Mouse (Mus musculus) forebrain, embryonic 14.5 days (tissue): ENCODE results near the gene Lrp1. TPM values are rescaled to one million over a fixed set of nuclear protein-coding genes. Genes with fewer than 3 reads are reported as not detected.

Experiments used
- ATAC-seq: fragments of 200-750 bp; cut with Nextera tagmentation; 2 replicates; pipeline ENCODE4 v1.8.0; 2017; ENCODE audit warnings: mild to moderate bottlenecking, moderate library complexity
- DNase-seq: peaks from one replicate; pipeline ENCODE4 v3.0.0-alpha.2; 2015; ENCODE audit warnings: low spot score
- H3K27ac ChIP-seq: fragments of 300-500 bp; sonication (generic); 2 replicates; pipeline ENCODE4 v1.5.1; 2014; ENCODE audit warnings: low read depth, mild to moderate bottlenecking, control low read depth, low read length, moderate library complexity
- H3K27me3 ChIP-seq: fragments of 300-500 bp; sonication (generic); replicated peaks from 2 replicates; pipeline ENCODE4 v1.6.1; 2014; ENCODE audit warnings: low read length, control low read depth, mixed read lengths; ENCODE audit not compliant: control insufficient read depth, insufficient read depth
- H3K36me3 ChIP-seq: fragments of 300-500 bp; sonication (generic); 2 replicates; pipeline ENCODE4 v1.6.1; 2014; ENCODE audit warnings: low read length, control low read depth; ENCODE audit not compliant: control insufficient read depth, insufficient read depth
- H3K4me1 ChIP-seq: fragments of 300-500 bp; sonication (generic); 2 replicates; pipeline ENCODE4 v1.6.1; 2014; ENCODE audit warnings: antibody characterized with exemption, low read length, control low read depth; ENCODE audit not compliant: control insufficient read depth, insufficient read depth
- H3K4me2 ChIP-seq: fragments of 300-500 bp; sonication (generic); 2 replicates; pipeline ENCODE4 v1.6.1; 2014; ENCODE audit warnings: mild to moderate bottlenecking, control low read depth, low read length
- H3K4me3 ChIP-seq: fragments of 300-500 bp; sonication (generic); 2 replicates; pipeline ENCODE4 v1.5.1; 2014; ENCODE audit warnings: low read depth, low read length, control low read depth
- H3K9ac ChIP-seq: fragments of 300-500 bp; sonication (generic); 2 replicates; pipeline ENCODE4 v1.6.1; 2014; ENCODE audit warnings: mild to moderate bottlenecking, low read length, control low read depth, moderate library complexity
- H3K9me3 ChIP-seq: fragments of 300-500 bp; sonication (generic); replicated peaks from 2 replicates; pipeline ENCODE4 v1.6.1; 2016; ENCODE audit warnings: low read length, control low read depth, mixed read lengths; ENCODE audit not compliant: control insufficient read depth
- WGBS: fragments of 180-500 bp; shearing (Covaris S2); extraction: QIAGEN DNeasy Blood & Tissue Kit; methylation state at CpG from one replicate; pipeline ENCODE4 v1.1.7; 2014; 5-methylcytosine and 5-hydroxymethylcytosine counted together
- polyA plus RNA-seq: library from polyadenylated mRNA; unstranded; fragments of >200 nt; fragmentation: Nextera tagmentation; extraction: Ambion mirVana; gene quantifications from 2 replicates; pipeline ENCODE4 v1.2.1, GENCODE M21; 2014

Gene Lrp1
- polyA plus RNA-seq, 1 experiment from 2014 or later = 60.2 TPM

DNA sequence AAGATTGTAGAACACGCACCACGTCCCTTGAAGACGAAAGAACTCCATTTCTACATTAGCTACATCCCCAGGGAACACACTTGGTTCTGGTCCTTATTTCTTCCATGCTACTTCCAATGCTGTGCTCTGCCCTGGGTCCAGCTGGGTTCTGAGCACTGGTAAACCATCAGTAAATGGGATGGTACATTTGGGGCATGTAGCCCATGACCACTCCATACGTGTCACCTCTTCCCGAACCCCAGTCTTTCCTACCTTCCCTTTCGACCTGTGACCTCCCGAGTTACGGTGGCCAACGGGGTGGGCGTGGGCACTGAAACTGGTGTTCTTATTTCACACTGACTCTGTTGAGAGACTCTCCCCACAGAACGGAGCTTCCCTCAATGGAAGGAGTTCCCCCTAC lies 21.7 kb downstream of the Lrp1 start:
- Histone ChIP-seq H3K9me3 (no peaks in the 10 kb centered on the region), H3K36me3 (peaks cover 67% of the 10 kb centered on the region), H3K9ac (no peak overlapping the region), H3K4me1 (peaks cover 4% of the 10 kb centered on the region; the same call in 1 of the 2 replicates), H3K27ac (no peak overlapping the region), H3K27me3 (no peaks in the 10 kb centered on the region), H3K4me2 (no peak overlapping the region), H3K4me3 (no peak overlapping the region)
- ATAC-seq = no peak
- DNase-seq = no peak
- 89% methylated on average over 11 of the region's 11 CpGs for WGBS

DNA sequence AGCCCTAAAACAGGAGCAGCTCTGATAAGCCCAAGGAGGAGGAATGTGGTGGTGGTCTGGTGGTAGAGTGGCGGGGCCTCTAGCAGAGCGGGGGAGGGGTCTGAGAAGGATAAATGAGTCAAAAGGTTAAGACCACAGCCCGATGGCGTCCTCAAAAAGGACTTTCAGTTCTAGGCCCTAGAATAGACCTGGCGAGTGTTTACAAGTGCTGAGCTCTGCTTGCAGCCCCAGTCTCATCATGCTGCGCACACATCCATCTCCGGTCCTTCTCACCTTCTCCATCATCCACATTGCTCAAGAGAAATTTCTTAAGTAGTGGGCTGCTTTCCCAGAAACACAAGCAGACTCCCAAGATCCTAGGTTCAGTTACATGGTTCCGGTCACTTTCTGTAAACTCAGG lies 22.3 kb downstream of the Lrp1 start:
- WGBS = 73% methylated on average over 8 of the region's 8 CpGs
- H3K27ac ChIP-seq = no peak overlapping the region
- peaks cover 67% of the 10 kb centered on the region for H3K36me3 ChIP-seq
- no peaks in the 10 kb centered on the region for H3K9me3 ChIP-seq
- DNase-seq (no peak), ATAC-seq (no peak)
- no peak overlapping the region for H3K4me3 ChIP-seq
- H3K27me3 ChIP-seq = no peaks in the 10 kb centered on the region
- no peak overlapping the region for H3K9ac ChIP-seq
- H3K4me2 ChIP-seq = no peak overlapping the region
- H3K4me1 ChIP-seq = peaks cover 4% of the 10 kb centered on the region; the same call in 1 of the 2 replicates

DNA sequence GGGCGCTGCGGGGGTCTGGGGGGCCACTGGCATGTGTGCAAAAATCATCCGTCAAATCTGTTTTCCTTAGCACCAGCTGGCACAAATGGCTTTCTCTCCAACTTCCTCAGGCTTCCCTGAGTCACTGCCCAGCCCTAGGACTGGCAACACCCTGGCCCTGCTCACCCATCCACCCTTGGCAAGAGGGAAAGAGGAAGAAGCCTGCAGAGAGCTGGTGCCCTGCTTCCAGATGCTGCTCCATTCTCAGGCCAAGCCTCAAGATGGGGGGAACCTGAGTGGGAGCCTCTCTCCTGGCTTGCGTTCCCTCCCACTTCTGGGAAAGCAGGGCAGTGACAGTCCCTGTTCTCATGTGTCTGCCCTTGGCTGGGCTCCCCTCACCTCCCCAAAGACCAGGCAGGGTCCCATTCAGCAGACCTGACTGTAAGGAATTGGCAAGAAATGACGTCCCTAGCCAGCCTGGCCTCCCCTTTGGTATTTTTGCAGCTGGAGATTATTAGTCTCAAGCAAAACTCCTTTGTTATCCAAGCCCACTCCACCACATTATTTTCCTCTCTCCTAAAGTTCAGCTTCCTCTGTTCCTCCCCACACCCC lies 23.5 kb downstream of the Lrp1 start:
- DNase-seq (no peak), ATAC-seq (no peak)
- H3K4me3 ChIP-seq = no peak overlapping the region
- H3K9me3 ChIP-seq = no peaks in the 10 kb centered on the region
- H3K36me3 ChIP-seq = peaks cover 67% of the 10 kb centered on the region
- 81% methylated on average over 5 of the region's 5 CpGs for WGBS
- no peak overlapping the region for H3K4me2 ChIP-seq
- H3K27ac ChIP-seq = no peak overlapping the region
- peaks cover 4% of the 10 kb centered on the region; the same call in 1 of the 2 replicates for H3K4me1 ChIP-seq
- no peak overlapping the region for H3K9ac ChIP-seq
- no peaks in the 10 kb centered on the region for H3K27me3 ChIP-seq

DNA sequence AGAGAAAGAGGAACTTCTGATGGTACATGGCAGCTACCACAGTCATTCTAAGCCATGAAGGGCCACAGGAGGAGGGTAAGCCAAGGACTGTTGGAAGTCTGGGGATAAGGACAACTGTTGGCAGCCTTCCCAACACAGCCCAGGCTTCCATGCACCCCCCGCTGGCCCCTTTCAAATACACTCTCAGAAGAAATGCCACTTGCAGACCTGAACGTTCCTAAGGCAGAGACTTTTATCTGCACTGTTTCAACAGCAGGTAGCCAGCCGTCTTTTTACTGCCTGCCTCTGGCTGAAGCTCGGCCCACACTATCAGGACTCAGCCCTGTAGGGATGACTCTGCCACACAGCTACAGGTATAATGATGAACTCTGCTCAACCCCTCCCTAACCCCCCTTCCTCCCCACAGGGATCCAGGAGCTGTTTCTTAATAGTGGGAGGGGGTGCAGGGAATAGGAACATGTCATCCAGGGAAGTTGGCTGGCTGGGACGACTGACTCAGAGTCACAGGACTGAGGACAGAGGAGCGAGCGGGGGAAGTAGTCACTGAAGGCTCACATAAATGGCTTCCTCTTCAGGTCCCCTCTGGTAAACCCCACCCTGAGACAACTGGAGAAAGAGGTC lies 24.5 kb downstream of the Lrp1 start:
- Histone ChIP-seq H3K4me2 (no peak overlapping the region), H3K9me3 (no peaks in the 10 kb centered on the region), H3K4me1 (peaks cover 4% of the 10 kb centered on the region; the same call in 1 of the 2 replicates), H3K36me3 (peaks cover 67% of the 10 kb centered on the region), H3K9ac (no peak overlapping the region), H3K27me3 (no peaks in the 10 kb centered on the region), H3K27ac (no peak overlapping the region), H3K4me3 (no peak overlapping the region)
- ATAC-seq = peak; percentile 29; the same call in 1 of the 2 replicates
- 35% methylated on average over 7 of the region's 7 CpGs for WGBS
- DNase-seq = peak; percentile 65

DNA sequence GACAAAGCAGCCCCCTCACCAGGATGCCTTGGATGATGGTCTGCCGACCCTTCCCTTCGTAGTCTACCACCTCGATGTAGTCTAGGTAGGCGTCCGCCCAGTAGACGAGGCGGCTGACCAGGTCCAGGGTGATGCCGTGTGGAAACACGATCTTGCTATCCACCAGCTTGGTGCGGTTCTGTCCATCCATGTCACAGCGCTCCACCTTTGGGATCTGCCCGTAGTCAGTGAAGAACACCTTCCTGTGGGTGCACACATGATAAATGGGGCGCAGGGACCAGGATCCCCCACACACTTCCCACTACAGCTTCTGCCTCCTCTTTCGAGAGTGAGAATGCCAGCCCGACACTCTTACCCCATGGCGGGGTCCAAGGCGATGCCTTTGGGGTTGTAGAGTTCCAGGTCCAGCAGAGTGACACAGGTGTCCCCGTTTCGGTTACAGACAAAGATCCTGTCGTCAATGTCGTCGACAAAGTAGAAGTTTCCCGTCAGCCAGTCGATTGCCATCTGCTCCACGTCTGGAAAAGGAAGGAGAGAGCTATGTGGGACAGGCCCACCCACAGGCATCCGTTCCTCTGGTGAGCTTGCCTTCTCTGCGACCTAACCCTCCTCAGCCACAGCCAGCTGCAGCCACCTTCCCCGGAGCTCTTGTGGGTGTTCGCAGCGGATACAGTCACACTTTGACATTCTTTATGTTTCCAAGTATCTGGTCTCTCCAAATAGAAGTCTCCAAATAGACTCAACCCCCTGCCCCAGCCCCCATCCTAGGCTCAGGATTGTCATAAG lies 25.8 kb downstream of the Lrp1 start:
- Histone ChIP-seq H3K4me3 (no peak overlapping the region), H3K36me3 (peaks cover 69% of the 10 kb centered on the region), H3K4me2 (no peak overlapping the region), H3K27ac (no peak overlapping the region), H3K27me3 (no peaks in the 10 kb centered on the region), H3K9me3 (no peaks in the 10 kb centered on the region), H3K4me1 (peaks cover 4% of the 10 kb centered on the region; the same call in 1 of the 2 replicates), H3K9ac (no peak overlapping the region)
- ATAC-seq = no peak
- WGBS = 94% methylated on average over 30 of the region's 30 CpGs
- DNase-seq = no peak

DNA sequence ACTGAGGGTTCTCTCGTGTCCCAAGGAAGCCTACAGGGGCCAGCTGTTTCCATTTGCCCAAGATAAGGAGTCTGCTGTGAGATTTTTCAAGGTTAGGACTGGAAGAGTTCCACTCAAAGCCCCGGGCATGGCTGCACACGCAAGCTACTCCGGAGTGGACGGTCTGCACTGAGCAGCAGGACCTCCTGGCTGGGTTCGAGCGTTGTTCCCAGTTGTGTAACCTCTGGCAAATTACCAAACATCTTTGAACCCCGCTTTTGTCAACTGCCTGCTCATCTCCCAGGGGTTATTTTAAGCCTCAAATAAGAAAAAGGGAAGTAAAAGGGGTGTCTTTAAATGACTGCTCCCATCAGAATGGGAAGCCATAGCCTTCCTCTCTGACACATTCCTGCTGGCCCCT lies 26.5 kb downstream of the Lrp1 start:
- H3K4me3 ChIP-seq = no peak overlapping the region
- H3K27ac ChIP-seq = no peak overlapping the region
- ATAC-seq = no peak
- H3K36me3 ChIP-seq = peaks cover 71% of the 10 kb centered on the region
- H3K4me1 ChIP-seq = peaks cover 4% of the 10 kb centered on the region; the same call in 1 of the 2 replicates
- no peaks in the 10 kb centered on the region for H3K27me3 ChIP-seq
- H3K9ac ChIP-seq = no peak overlapping the region
- H3K4me2 ChIP-seq = no peak overlapping the region
- no peaks in the 10 kb centered on the region for H3K9me3 ChIP-seq
- WGBS = 93% methylated on average over 8 of the region's 8 CpGs
- no peak for DNase-seq

DNA sequence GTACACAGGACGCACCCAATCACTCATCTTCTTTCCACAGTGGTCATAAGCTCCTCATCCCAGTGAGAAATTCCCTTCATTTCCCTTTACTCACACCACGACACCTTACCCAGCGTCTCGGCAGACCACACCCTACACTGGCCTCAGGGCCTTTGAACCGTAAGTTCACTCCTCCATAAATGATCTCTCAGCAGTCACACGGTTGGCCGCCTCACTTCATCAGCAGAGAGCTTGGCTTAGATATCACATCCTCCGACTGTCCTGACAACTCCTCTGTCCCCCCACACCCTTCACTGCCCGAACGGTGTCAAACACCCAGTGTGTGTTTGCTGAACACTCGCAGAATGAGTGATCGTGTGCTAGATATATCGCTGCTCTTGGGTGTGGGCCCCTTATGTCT lies 28.1 kb downstream of the Lrp1 start:
- H3K27ac ChIP-seq = no peak overlapping the region
- peaks cover 77% of the 10 kb centered on the region for H3K36me3 ChIP-seq
- H3K4me2 ChIP-seq = no peak overlapping the region
- peaks cover 4% of the 10 kb centered on the region; the same call in 1 of the 2 replicates for H3K4me1 ChIP-seq
- H3K27me3 ChIP-seq = no peaks in the 10 kb centered on the region
- DNase-seq = no peak
- no peaks in the 10 kb centered on the region for H3K9me3 ChIP-seq
- H3K9ac ChIP-seq = no peak overlapping the region
- 93% methylated on average over 13 of the region's 13 CpGs for WGBS
- ATAC-seq = no peak
- H3K4me3 ChIP-seq = no peak overlapping the region

DNA sequence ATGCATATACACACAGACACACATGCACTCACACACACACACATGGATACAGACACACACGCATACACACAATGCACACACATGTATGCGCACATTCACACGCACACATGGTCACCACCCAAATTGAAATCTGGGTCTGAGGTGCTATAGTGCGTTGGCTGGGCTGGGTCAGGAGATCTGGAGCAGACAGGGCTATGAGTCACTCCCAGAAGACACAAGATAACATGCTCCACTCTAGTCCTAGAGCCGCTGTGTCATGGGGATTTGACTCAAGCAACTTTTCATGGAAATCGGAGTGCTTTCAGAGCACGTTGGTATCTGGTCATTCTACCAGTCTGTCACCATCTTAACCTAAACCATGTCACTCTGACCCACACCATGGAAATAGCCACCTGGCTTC lies 28.5 kb downstream of the Lrp1 start:
- Histone ChIP-seq H3K36me3 (peaks cover 81% of the 10 kb centered on the region), H3K4me1 (peaks cover 4% of the 10 kb centered on the region; the same call in 1 of the 2 replicates), H3K9ac (no peak overlapping the region), H3K4me2 (no peak overlapping the region), H3K9me3 (no peaks in the 10 kb centered on the region), H3K27me3 (no peaks in the 10 kb centered on the region), H3K27ac (no peak overlapping the region), H3K4me3 (no peak overlapping the region)
- ATAC-seq = no peak
- 97% methylated on average over 7 of the region's 7 CpGs for WGBS
- DNase-seq = no peak

DNA sequence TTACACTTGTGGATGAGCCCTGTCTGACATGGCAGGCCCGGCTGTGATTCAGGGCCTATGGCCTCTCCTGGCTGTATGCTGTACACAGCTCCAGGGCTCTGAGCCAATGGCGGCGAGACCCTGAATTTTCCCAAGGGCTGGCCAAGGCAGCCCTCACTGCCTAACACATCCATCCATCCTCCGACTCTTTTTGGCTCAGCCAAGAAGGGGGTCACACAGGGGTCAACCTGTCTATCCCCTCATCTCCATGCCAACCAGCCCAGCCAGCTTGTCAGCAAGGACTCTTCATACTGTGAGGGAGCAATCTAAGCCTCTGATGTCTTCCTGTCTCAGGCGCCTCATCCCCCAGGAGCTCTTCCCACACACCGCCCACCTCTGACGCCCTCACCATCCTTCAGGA lies 29.4 kb downstream of the Lrp1 start:
- Histone ChIP-seq H3K4me1 (peaks cover under 1% of the 10 kb centered on the region; the same call in 1 of the 2 replicates), H3K36me3 (peaks cover 89% of the 10 kb centered on the region), H3K9ac (no peak overlapping the region), H3K9me3 (no peaks in the 10 kb centered on the region), H3K27me3 (no peaks in the 10 kb centered on the region), H3K4me3 (no peak overlapping the region), H3K4me2 (no peak overlapping the region), H3K27ac (no peak overlapping the region)
- ATAC-seq (no peak), DNase-seq (peak; percentile 12)
- 54% methylated on average over 7 of the region's 7 CpGs for WGBS
